Comparison of ENCODE assay signal across 10 mouse cellular contexts in genomic region chr5:76929180-76929877, GRCm38 (mm10). TPM values are rescaled to one million over a fixed set of nuclear protein-coding genes. Genes with fewer than 3 reads are reported as not detected.
DNase-seq lines count a peak whose midpoint lies in the region; ATAC-seq lines count a peak whose summit lies in the region.
"Had no signal": no experiment of that assay in that cellular context is flagged by ENCODE, and none has a peak within 500 bp of the region (broad histone marks: within the 10 kb centered on the region; RNA-seq: fewer than 3 reads in every experiment).

No protein-coding gene starts in this region.

- peak overlapping the region; percentile 92; the same call in 1 of the 2 replicates for H3K27ac ChIP-seq in embryonic facial prominence, embryonic 14.5 days (replicated peaks; ENCODE audit: low read depth, low read length)
- peak overlapping the region; percentile 86; the same call in 1 of the 2 replicates for H3K27ac ChIP-seq in kidney, embryonic 16.5 days (ENCODE audit: low read length)
- H3K27ac ChIP-seq: hindbrain, postnatal 0 days; midbrain, embryonic 12.5 days had no signal

- H3K4me2 ChIP-seq in embryonic facial prominence, embryonic 14.5 days (ENCODE audit: low read depth, low read length), result no peak overlapping the region
- H3K4me2 ChIP-seq in kidney, embryonic 16.5 days (replicated peaks; ENCODE audit: low read depth, low read length), result peak overlapping the region; percentile 0; the same call in 1 of the 2 replicates
- H3K4me2 ChIP-seq: midbrain, embryonic 12.5 days had no signal

- H3K27me3 ChIP-seq in embryonic facial prominence, embryonic 14.5 days (replicated peaks; ENCODE audit: control insufficient read depth, insufficient read depth, low read length), result no peaks in the 10 kb centered on the region
- H3K27me3 ChIP-seq in kidney, embryonic 16.5 days (ENCODE audit: insufficient read depth, low read length), result no peaks in the 10 kb centered on the region
- H3K27me3 ChIP-seq: midbrain, embryonic 12.5 days had no signal

- no peak for ATAC-seq in embryonic facial prominence, embryonic 14.5 days (ENCODE audit: low read depth)
- ATAC-seq in kidney, embryonic 16.5 days (ENCODE audit: low FRiP score, low TSS enrichment), result peak; percentile 82
- peak; percentile 69 for ATAC-seq in megakaryocyte, adult 5-6 weeks (ENCODE audit: poor library complexity, severe bottlenecking)
- ATAC-seq: hindbrain, postnatal 0 days had no signal

- H3K9me3 ChIP-seq in embryonic facial prominence, embryonic 14.5 days (ENCODE audit: control insufficient read depth, low read length), result no peaks in the 10 kb centered on the region
- H3K9me3 ChIP-seq in kidney, embryonic 16.5 days (ENCODE audit: low read length), result peaks cover 18% of the 10 kb centered on the region; the same call in 1 of the 2 replicates

- peaks cover 10% of the 10 kb centered on the region; the same call in 1 of the 2 replicates for H3K4me1 ChIP-seq in embryonic facial prominence, embryonic 14.5 days (ENCODE audit: control insufficient read depth, insufficient read depth, low read length)
- H3K4me1 ChIP-seq in kidney, embryonic 16.5 days (ENCODE audit: insufficient read depth, low read length), result peaks cover 18% of the 10 kb centered on the region
- H3K4me1 ChIP-seq: midbrain, embryonic 12.5 days had no signal

- H3K36me3 ChIP-seq in embryonic facial prominence, embryonic 14.5 days (ENCODE audit: control insufficient read depth, insufficient read depth, low read length), result peaks cover 23% of the 10 kb centered on the region
- H3K36me3 ChIP-seq in kidney, embryonic 16.5 days (ENCODE audit: insufficient read depth, low read length), result peaks cover 28% of the 10 kb centered on the region

- H3K9ac ChIP-seq in embryonic facial prominence, embryonic 14.5 days (ENCODE audit: low read depth, low read length), result no peak overlapping the region
- H3K9ac ChIP-seq in kidney, embryonic 16.5 days (replicated peaks; ENCODE audit: low read length), result no peak overlapping the region
- H3K9ac ChIP-seq: midbrain, embryonic 12.5 days had no signal

- peak; percentile 95 for DNase-seq in heart, adult 11 months
- DNase-seq in heart, postnatal 4 days, result no peak
- peak; percentile 41 for DNase-seq in embryonic facial prominence, embryonic 14.5 days (ENCODE audit: low spot score)
- DNase-seq in urinary bladder, postnatal 10 days (ENCODE audit: low spot score), result no peak
- no peak for DNase-seq in right cerebral cortex, postnatal 25 days
- no peak for DNase-seq in gastrocnemius, adult 18-20 months (ENCODE audit: low spot score)

- H3K4me3 ChIP-seq in embryonic facial prominence, embryonic 14.5 days (ENCODE audit: low read depth, low read length), result no peak overlapping the region
- no peak overlapping the region for H3K4me3 ChIP-seq in kidney, embryonic 16.5 days (ENCODE audit: low read length)
- H3K4me3 ChIP-seq: midbrain, embryonic 12.5 days had no signal

- WGBS in embryonic facial prominence, embryonic 14.5 days, result 65% methylated on average over 7 of the region's 7 CpGs
- WGBS in kidney, embryonic 16.5 days, result 52% methylated on average over 7 of the region's 7 CpGs

RNA-seq across cellular contexts. Expression of gene Paics, which starts 21.8 kb away (rescaled TPM):
- total RNA-seq in heart, postnatal 4 days (2021), result 100 to 1,000 TPM; 173 to 183 TPM
- polyA plus RNA-seq in embryonic facial prominence, embryonic 14.5 days (2014; fragmentation: Nextera tagmentation; extraction: Ambion mirVana), result 228 and 252 TPM in 2 replicates
- 349 and 353 TPM in 2 replicates for polyA plus RNA-seq in kidney, embryonic 16.5 days (2015; fragmentation: Nextera tagmentation; extraction: Ambion mirVana)
- 182 and 193 TPM in 2 replicates for total RNA-seq in megakaryocyte, adult 5-6 weeks (2015)
- 187 and 225 TPM in 2 replicates for total RNA-seq in megakaryocyte, adult 5-6 weeks (2017)
- total RNA-seq in gastrocnemius, adult 18-20 months (2021), result 100 to 1,000 TPM; 135 to 144 TPM

RNA-seq across cellular contexts. Expression of gene Ppat, which starts 22.0 kb away (rescaled TPM):
- total RNA-seq in heart, postnatal 4 days (2021), result 10 to 100 TPM; 19.3 to 21.0 TPM
- polyA plus RNA-seq in embryonic facial prominence, embryonic 14.5 days (2014; fragmentation: Nextera tagmentation; extraction: Ambion mirVana), result 23.1 and 26.5 TPM in 2 replicates
- 42.0 and 42.4 TPM in 2 replicates for polyA plus RNA-seq in kidney, embryonic 16.5 days (2015; fragmentation: Nextera tagmentation; extraction: Ambion mirVana)
- 11.4 and 13.0 TPM in 2 replicates for total RNA-seq in megakaryocyte, adult 5-6 weeks (2015)
- 19.3 and 20.1 TPM in 2 replicates for total RNA-seq in megakaryocyte, adult 5-6 weeks (2017)
- 10 to 100 TPM; 21.5 to 23.7 TPM for total RNA-seq in gastrocnemius, adult 18-20 months (2021)

RNA-seq across cellular contexts. Expression of gene Aasdh, which starts 24.0 kb away (rescaled TPM):
- total RNA-seq in heart, postnatal 4 days (2021), result 10 to 100 TPM; 10.2 to 11.3 TPM
- 12.5 and 13.1 TPM in 2 replicates for polyA plus RNA-seq in embryonic facial prominence, embryonic 14.5 days (2014; fragmentation: Nextera tagmentation; extraction: Ambion mirVana)
- polyA plus RNA-seq in kidney, embryonic 16.5 days (2015; fragmentation: Nextera tagmentation; extraction: Ambion mirVana), result 18.2 and 22.4 TPM in 2 replicates
- total RNA-seq in megakaryocyte, adult 5-6 weeks (2015), result 6.4 and 7.6 TPM in 2 replicates
- 13.3 and 14.4 TPM in 2 replicates for total RNA-seq in megakaryocyte, adult 5-6 weeks (2017)
- total RNA-seq in gastrocnemius, adult 18-20 months (2021), result 10 to 100 TPM; 10.6 to 12.1 TPM

RNA-seq across cellular contexts. Expression of gene Srp72, which starts 45.2 kb away (rescaled TPM):
- total RNA-seq in heart, postnatal 4 days (2021), result 10 to 100 TPM; 72.0 to 72.7 TPM
- 96.9 and 107 TPM in 2 replicates for polyA plus RNA-seq in embryonic facial prominence, embryonic 14.5 days (2014; fragmentation: Nextera tagmentation; extraction: Ambion mirVana)
- polyA plus RNA-seq in kidney, embryonic 16.5 days (2015; fragmentation: Nextera tagmentation; extraction: Ambion mirVana), result 98.0 and 104 TPM in 2 replicates
- total RNA-seq in megakaryocyte, adult 5-6 weeks (2015), result 83.0 and 91.0 TPM in 2 replicates
- 133 and 141 TPM in 2 replicates for total RNA-seq in megakaryocyte, adult 5-6 weeks (2017)
- 10 to 100 TPM; 42.6 to 50.3 TPM for total RNA-seq in gastrocnemius, adult 18-20 months (2021)

Comparison
In these comparisons a context has a peak if more than half of its experiments do, and no peak if none do; other contexts are left out.
1. DNase-seq: peak in heart, adult 11 months (single experiment) and embryonic facial prominence, embryonic 14.5 days (single experiment); none in heart, postnatal 4 days (single experiment), urinary bladder, postnatal 10 days (single experiment), right cerebral cortex, postnatal 25 days (single experiment) and gastrocnemius, adult 18-20 months (single experiment).